Mouse (Mus musculus): ENCODE measurements at regions not wholly inside any gene's neighbourhood (a gene's known extent, or its start where the extent isn't known, plus 50 kb on each side); places are given as distances from the start of the nearest gene placed in this dataset.

DNA sequence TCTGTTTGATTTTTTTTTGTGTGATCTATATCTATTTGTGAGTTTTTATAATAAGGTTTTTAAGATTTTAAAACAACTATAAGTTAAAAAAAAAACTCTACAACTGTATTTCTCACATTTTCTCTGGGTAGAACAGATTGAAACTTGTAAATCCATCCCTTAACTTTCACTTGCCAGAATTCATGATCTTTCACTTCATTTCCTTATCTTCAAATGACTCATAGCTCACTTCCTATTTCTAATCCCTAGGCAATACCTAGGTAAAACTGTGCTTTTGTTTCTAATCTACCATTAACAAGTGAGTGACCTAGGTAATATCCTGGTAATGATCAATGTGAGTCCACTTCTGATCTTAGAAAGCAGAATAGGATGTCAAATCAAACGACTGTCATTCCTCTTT, 112.5 kb upstream of the Diaph2 start:
- TF ChIP-seq CTCF (conservative IDR thresholded peaks at IDR 0.05; ENCODE audit: low read length) (no peak), POU5F1 (IDR thresholded peaks at IDR 0.05; ENCODE audit: borderline replicate concordance, low read length) (no peak), NANOG (IDR thresholded peaks at IDR 0.05; ENCODE audit: borderline replicate concordance, low read length) (no peak)

Data from E14TG2a.4 (cell line).